Mouse (Mus musculus): ENCODE results near the gene Syne3.

Gene Syne3

DNA sequence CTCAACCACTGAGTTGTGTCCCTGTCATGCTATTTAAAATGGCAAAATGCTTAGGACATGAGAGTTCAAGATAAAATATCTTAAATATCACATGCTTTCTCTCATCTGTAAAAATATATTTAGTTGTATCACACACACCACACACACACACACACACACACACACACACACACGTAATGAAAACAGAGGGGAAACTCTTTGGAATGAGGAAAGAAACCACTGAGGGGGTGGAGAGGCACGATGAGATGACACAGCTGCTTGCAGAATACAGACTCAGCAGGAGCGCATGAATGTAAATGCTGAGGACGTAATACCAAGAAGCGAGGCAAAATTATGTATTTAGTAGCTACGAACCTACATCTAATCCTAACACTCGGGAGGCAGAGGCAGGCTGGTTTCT, 32.7 kb downstream of the Syne3 start:
- no peak for ATAC-seq (ENCODE audit: insufficient number of reproducible peaks, low FRiP score, low TSS enrichment)

DNA sequence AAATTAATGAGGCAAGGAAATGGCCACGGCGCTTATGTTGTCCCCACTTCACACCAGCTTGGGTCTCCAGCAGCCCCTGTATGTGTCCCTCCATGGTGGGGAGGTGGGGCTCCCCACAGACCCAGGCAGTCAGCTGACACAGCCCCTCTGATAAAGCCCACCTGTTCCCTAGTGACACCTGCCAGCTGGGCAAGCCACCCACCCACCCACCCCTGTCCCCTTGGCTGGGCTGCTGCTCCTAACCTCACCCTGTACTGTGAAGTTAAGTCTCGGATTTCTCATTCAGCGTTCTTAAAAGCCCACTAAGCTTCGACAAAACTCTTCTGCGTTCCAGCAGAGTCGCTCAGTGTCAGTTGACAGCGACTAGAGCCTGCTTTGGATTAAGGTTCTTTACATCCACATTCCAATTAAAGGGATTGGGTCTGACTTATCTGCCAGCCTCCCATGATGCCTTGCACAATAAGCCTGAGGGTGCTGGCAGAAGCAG, 33.2 kb downstream of the Syne3 start:
- ATAC-seq (ENCODE audit: insufficient number of reproducible peaks, low FRiP score, low TSS enrichment): no peak

DNA sequence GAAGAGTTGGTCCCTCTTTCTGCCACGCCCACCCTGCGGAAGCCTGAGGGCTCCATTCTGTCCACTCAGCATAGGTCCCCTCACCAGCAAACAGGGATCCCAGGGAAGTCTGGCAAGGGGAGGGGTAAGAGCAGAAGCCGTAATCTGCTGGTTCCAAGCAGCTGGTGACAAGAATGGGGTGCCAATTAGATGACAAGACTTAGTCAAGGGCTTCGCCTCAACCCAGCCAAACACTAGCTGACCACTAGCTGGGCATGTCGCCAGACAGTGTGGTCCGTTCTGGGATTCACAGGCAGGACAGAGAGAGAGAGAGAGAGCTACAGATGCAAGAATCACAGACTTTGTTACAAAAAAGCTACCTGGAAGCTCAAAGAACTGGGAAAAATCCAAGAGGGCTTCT, 36.7 kb downstream of the Syne3 start:
- no peak for ATAC-seq (ENCODE audit: insufficient number of reproducible peaks, low FRiP score, low TSS enrichment)

DNA sequence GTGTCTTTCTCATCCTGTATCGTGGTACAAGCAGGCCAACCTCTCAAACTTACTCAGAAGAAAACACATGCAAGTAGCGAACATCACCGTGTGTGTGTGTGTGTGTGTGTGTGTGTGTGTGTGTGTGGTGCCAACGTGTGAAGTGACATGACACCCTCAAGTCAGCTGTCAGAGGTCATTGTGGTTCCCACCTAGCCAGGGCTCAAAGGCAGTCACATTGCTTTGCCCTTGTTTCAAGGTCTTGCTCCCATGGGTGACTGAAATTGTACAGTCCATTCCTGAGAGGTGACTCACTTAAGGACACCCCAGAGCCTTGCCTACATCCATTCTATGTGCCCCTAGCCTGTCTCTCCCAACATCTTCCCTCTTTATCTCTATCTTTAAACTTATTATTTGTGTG, 40.0 kb downstream of the Syne3 start:
- no peak for ATAC-seq (ENCODE audit: insufficient number of reproducible peaks, low FRiP score, low TSS enrichment)

DNA sequence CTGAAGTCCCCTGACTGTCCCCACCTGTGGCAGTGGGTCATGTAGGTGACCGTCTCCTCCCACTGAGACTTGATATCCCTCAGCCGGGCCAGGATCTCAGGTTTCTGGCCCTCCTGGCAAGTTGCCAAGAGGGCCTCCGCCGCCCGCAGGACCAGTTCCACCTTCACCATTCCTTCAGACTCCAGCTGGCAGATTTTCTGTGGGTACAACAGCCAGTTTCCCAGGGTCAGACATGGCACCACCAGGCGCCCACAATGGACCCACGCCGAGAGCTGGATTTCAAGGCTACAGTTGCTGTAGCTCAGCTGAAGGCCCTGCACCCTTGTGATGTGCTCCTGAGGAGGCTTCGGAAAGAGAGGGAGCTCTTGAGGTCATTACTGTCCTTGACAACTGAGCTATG, 40.4 kb downstream of the Syne3 start:
- no peak for ATAC-seq (ENCODE audit: insufficient number of reproducible peaks, low FRiP score, low TSS enrichment)

DNA sequence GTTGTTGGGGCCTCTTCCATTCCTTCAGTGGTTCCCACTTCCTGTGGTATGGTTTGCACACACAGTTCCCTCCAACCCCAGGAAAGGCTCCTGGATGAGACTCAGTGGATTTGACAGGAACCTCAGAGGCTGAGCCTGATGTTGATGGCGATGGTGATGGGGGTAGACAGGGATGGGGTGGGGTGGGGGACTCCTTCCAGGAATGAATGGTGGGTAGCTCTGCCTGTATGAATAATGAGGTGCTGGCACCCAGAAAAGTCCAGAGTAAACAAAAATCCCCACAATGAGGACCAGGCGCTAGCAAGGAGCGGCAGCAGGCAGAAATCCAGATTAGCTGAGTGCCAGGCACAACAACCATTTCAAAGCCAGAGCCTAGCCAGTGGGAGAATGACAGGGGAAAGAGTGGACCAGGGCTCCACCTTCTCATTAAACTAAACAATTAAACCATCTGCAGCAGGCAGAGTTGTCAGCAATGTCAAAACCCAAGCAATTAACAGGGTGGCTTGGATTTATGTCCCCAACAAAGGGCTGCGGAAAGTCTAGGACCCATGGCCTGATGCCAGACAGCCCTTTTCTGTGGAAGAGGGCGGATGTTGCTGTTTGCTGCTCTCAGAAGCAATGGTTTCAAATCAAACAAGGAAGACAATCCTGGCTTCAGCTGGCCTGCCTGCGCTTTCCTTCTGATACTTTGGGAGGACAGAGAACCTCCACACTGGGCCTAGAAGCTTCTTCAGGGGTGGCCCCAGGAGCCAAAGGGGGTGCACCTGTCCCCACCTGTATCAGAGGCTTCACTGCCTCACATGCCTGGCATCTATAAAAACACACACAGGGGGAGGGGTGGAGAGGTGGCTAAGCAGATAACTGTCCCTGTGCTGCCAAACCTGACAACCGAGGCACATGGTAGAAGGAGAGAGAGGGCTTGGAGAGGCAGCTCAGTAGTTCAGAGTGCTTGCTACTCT, 44.4 kb downstream of the Syne3 start:
- ATAC-seq (ENCODE audit: insufficient number of reproducible peaks, low FRiP score, low TSS enrichment): no peak

DNA sequence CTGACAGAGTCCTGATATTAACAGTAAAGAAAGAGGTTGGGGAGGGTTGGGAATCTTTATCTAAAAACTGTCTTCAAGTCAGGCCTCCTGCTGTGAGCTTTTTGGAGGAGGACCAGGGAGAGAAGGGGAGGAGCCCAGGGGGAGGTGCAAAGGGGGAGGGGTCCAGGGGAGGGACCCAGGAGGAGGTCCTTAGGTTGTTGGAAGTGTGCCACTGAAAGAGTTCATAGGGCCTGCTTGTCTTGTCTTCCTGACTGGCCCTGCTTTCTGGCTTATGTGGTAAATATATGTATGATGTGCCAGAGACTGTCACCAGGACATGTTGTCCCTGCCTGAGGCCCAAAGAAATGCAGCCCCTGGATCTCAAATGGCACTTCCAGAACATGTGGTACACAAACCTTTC, 49.2 kb downstream of the Syne3 start:
- no peak for ATAC-seq (ENCODE audit: insufficient number of reproducible peaks, low FRiP score, low TSS enrichment)

DNA sequence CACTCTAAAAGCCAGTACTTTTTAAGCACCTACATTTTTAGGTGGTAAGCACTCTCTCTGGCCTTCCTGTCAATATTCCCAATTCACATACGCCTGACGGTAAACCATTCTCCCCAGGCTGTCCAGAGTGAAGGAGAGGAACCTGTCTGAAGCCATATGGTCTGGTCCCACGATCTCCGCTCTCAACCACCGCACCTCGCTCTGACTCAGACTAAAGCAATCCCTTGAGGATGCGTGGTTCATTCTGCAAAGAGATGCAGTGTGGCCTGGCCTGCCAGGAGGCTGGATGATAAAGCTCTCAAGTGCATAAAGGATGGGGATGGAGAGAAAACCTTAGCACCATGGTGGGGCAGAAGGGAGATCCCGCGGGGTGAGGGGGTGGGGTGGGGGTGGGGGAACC, 49.6 kb downstream of the Syne3 start:
- no peak for ATAC-seq (ENCODE audit: insufficient number of reproducible peaks, low FRiP score, low TSS enrichment)

DNA sequence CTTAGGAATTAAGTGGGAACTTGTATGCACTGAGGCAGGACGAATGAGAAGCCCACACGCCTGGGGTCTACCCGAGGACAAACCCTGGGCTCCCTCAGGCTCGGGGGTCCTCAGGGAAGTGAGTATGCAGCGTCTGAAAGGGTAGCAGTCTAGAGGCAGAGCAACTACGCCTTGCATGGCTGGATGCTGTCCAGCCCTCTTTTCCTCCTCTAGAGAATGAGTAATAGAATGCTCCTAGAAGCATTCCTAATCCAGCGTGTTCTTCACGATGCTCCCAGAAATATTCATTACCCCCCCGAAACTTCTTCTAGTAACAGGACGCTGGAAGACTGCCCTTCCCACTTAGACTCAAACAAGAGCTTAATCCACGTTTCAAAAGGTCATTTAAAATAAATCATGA, 51.3 kb downstream of the Syne3 start:
- ATAC-seq (ENCODE audit: insufficient number of reproducible peaks, low FRiP score, low TSS enrichment): no peak

DNA sequence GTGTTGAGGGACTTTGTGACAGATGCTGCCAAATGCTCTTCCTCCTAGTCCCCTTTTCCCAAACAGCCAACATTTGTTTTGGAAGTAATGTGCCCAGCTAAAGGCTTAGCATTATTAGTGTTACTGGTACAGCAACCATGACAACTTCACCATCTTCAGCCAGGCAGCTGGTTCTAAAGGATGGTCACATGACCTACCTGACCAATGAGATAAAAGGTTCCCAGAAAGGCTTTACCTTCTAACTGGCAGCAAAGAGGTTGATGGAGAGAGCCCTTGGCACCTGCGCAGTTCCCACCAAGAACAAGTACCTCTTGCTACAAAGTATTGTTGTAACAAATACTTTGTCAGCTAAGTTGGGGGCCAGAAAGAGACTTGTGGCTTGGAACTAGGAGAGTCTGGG, 52.4 kb downstream of the Syne3 start:
- no peak for ATAC-seq (ENCODE audit: insufficient number of reproducible peaks, low FRiP score, low TSS enrichment)

DNA sequence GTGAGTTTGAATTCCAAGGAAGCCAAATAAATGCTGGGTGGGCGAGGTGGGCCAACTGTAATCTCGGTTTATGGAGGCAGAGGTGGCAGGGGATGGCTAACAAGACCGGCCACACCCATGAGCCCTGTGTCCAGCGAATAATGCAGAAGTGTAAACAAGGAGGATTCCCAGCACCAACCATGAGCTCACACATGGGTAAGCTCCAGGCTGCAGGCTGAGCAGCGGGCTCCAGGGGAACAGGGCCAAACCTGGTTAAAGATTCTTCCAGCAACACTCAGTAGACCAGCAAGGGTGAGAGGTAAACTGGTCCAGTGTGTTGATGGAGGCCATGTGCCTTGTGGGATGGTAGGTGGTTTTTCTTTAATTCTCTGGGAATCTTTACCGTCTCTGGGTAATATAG, 53.2 kb downstream of the Syne3 start:
- ATAC-seq (ENCODE audit: insufficient number of reproducible peaks, low FRiP score, low TSS enrichment): no peak

DNA sequence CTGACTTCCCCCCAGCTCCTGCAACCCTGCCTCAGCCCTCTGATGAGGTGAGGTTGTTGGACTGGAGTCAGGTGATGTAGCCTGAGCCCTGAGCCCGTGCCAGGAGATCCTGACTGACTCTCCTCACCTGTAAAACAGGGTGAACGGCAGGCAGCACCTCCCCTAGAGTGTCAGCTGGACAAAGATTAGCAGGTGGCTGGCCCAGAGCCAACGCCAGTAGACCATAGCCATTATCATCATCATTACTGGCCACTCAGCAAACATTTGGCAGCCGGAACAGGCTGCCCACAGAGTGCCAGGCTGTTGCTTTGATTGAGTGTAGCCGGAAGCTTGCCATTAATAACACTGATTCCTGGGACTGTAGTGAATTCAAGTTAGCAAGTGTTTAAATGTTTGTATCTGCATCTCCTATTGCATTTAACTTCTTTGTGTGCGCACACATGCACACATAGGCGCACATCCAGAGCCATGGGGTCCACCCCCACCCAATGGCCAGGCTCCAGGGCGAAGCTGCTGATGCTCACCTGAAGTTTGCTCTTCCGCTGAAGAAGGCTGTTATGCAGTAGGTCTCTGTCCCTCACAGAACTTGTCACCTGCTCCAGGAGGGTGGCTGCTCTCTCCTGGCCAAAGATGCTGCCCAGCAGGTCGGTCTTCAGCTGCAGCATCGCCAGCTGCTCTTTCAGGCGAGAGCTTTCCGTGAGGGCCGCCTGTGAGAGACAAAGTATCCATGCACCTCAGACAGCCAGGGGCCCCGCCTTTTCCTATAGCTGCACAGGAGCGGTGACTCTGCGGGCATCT, 54.4 kb downstream of the Syne3 start:
- ATAC-seq (ENCODE audit: insufficient number of reproducible peaks, low FRiP score, low TSS enrichment): peak; percentile 73

DNA sequence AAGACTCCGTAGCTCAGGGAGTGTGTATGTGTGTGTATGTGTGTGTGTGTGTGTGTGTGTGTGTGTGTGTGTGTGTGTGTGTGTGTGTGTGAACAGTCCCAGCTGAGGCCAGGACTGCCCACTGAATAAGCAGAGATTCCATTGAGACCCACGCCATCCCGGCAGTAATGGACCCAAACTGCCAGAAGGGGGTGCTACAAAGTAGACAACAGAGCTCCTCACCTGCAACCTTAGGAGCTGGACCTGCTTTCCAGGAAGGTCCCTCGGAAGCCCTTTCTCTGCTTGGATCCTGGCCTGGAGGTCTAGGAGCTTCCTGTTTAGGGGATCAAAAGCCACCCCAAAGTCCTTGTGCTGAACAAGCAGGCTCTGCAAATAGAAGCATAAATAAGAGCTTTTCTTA, 55.7 kb downstream of the Syne3 start:
- no peak for ATAC-seq (ENCODE audit: insufficient number of reproducible peaks, low FRiP score, low TSS enrichment)

DNA sequence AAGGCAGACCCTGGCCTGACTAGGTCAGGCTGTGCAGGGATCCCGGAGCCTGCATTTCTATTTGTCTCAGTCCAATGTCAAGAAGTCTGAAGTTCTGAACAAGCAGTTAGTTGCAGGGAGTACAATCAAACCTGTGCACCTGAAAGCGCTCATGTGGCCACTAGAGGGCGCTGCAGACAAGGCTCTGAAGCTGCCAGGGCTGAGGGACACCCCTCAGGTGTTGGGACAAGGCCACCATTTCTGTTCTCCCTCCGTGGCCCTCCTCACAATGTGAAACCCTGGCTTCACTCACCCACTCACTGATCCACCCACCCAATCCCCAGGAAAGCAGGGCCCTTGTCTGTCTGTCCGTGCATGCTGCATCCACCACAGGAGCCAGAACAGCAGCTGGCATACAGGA, 57.2 kb downstream of the Syne3 start:
- no peak for ATAC-seq (ENCODE audit: insufficient number of reproducible peaks, low FRiP score, low TSS enrichment)

DNA sequence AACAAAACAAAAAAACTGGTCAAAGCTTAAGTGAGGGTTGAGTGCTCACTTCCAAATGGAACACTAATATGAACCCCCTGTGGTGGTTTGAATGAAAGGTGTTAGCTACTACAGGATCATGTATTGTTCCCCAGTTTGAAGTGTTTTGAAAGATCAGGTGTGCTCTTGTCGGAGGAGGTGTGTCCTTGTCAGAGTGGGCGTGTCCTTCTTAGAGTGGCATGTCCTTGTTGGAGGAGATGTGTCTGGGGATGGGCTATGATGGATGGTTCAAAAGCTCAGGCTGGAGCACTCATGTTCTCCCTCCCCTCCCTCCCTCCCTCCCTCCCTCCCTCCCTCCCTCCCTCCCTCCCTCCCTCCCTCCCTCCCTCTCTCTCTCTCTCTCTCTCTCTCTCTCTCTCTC, 61.7 kb downstream of the Syne3 start:
- no peak for ATAC-seq (ENCODE audit: insufficient number of reproducible peaks, low FRiP score, low TSS enrichment)

DNA sequence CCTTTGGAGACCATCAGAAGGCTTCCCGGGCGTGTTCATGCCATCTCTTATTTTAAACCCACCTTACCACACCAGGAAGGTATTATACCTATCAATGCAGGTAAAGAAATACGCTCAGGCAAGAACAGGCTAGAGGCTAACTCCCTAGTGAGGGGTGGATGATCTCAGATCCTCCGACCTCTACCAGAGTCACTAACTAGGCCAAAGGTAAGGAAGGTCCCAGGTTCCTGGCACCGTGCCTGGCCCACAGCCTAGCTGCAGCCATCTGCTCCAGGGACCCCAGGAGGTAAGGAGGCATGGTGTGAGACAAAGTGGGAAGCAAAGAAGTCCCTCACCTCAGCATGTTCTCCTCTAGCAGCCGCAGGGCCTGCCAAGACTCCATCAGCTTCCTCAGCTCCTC, 63.4 kb downstream of the Syne3 start:
- ATAC-seq (ENCODE audit: insufficient number of reproducible peaks, low FRiP score, low TSS enrichment): no peak

DNA sequence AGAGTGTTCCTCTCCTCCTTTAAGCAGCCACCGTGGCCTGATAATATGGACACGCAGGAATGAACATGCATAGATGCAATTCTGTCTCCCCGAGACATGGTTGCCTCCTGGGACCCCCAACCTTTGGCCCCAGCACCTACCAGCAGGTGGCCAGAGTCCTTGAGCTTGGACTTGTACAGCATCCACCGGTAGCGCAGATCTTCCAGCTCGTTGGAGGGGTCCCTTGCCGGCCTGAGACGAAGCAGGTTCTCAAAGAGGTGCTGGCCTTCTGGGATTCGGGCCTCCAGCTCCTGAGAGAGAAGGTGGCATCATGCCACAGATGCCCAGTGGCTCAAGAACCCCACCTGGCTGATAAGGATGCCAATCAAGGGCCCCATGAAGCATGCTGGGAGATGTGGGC, 69.1 kb downstream of the Syne3 start:
- ATAC-seq (ENCODE audit: insufficient number of reproducible peaks, low FRiP score, low TSS enrichment): no peak

DNA sequence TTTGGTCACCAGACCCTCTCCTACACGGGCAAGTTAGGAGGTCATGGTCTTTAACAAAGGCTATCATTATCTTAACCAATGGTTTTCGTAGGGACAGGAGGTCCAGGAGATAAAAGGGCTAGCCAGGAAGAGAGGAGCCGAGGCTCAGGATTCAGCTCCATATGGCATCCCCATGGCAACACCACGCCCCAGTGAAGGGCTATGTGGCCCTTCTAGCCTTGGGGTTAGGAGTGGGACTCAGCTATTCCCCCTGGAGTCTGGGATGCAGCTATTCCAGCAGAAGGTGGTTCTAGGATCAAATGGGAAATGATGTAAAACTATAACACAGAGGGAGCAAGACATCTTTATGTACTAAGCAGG, 69.6 kb downstream of the Syne3 start:
- ATAC-seq (ENCODE audit: insufficient number of reproducible peaks, low FRiP score, low TSS enrichment): no peak

DNA sequence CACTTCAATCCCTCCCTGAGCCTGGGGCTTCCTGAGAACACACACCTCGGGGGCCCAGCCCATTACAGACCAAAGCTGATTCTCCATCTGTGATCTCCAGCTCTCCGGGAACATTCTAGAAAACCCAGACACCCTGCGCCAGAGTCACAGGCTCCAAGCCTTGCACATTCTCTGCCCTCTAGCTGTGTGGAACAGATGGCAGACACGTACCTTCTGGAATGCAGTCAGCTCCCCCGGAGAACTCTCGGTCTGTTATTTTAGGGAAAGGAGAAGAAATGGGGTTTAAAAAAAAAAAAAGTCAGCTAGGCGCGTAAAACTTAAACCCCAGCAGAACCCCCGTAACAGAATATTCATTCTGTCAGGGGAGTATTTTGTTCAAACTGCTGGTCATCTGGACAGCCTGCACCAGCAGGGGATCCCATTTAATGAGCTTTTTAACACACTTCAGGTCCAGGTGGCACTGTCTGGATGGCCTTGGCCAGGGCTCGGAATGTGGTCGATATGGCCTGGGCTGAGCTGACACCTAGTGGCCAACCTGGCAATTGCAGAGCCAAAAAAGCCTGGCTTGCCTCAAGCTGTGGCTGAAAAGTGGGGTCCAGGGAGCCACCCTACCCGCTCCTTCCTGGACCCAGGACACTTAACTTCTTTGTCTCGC, 70.1 kb downstream of the Syne3 start:
- ATAC-seq (ENCODE audit: insufficient number of reproducible peaks, low FRiP score, low TSS enrichment): peak; percentile 84

DNA sequence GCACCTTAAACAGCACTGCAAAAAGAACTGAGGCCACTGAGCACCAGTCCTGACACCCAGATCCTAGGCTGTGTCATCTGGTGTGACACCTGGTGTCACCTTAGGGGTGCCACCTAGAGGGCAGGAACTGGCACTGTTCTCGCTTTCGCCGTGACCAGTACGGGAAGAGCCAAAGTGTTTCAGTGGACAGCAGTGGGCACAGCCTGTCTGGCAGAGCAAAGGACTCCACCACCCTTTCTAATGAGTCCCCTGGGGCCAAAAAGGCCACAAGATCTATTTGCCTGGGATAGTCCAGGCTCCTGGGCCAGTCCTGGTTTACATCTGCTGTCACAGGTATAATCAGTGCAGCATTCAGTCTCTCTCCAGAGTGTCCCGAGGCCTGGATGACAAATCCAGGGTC, 70.7 kb downstream of the Syne3 start:
- ATAC-seq (ENCODE audit: insufficient number of reproducible peaks, low FRiP score, low TSS enrichment): peak; percentile 50

DNA sequence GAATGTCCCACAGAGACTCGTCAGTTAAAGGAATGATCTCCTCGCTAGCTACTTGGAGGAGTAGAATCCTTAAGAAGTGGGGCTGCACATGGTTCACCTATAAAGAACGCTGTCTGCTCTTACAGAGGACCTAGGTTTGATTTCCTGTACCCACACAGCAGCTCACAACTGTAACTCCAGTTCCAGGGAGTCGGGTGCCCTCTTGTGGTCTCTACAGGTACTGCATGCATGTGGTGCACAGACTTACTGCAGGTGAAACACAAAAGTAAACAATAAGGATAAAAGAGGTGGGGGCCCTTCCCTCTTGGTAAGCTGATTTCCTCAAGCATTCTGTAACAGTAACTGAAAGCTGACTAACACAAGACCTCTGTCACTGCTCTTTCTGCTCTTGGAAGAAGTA, 73.4 kb downstream of the Syne3 start:
- no peak for ATAC-seq (ENCODE audit: insufficient number of reproducible peaks, low FRiP score, low TSS enrichment)

Data from cerebellum, adult (tissue).